Mouse (Mus musculus) gonadal fat pad, adult 2 months (tissue): Measurements from ENCODE around the gene Ino80b. TPM values are rescaled to one million over a fixed set of nuclear protein-coding genes. Genes with fewer than 3 reads are reported as not detected.
"Not testable (repeated sequence)": the region's sequence is repeated elsewhere in the genome, so short reads cannot be mapped to it uniquely, and the experiment has no call there.

Source experiments
- DNase-seq: peaks from one replicate; pipeline ENCODE4 v3.0.0-alpha.2; 2012; ENCODE audit warnings: low read depth
- polyA plus RNA-seq: library from polyadenylated mRNA; depleted of rRNA; stranded (reverse); fragments of >200 nt; gene quantifications from 2 replicates; pipeline ENCODE4 v1.2.3, GENCODE M21; 2012; rRNA removed

Gene Ino80b
- polyA plus RNA-seq, result 17.1 and 30.1 TPM in 2 replicates

DNA sequence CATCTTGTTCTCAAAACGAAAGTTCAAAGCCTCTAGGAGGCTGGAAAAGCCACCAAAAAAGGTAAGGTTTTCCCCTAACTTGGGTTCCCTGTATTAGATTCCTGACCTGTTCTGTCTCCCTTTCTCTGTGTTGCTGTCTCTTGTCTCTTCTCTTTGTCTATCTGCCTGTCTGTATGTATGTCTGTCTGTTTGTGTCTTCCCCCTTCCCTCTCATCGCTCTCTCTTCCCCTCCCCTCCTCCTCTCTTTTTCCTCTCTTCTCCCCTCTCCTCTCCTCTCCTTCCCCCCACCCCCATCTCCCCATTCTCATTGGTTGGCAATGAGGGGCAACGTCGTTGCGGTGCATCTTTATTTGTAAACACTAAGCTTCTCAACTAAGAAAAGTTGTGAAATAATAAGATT is at the start of gene Ino80b:
TSS of gene Ino80b (minus strand) at position 101 of the 400 bp plus-strand sequence.
- DNase-seq, result no peak

DNA sequence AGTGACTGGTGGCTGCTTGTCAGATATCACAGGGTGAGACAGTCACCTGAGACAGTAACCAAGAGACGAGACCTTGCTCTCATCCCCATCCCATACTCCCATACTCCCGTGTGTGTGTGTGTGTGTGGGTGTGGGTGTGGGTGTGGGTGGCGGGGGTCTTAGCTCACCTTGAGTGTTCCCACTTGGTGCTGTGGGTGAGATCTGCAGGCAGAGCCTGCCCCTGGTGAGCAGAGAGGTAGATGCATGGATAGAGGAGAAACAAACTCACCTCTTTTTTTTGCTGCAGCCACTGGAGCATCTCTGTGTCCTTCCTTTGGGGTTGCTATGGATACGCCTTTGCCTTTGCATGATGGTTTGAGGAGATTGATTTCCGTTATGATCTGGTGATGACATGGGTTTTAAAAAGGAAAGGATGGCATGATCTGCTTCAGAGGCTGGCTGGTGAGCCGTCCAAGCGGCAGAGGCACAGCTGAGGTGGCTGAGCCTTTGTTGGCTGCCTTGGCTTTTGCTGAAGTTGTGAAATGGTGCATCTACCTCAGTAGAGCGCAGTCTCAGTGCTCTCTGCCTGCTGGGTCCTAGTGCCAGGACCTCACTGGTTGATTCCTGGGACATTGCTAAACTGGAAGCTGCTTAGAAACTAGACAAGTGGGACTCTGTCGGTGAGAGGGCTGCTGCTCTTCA is 47.1 kb upstream of the Ino80b start:
- DNase-seq, result no peak

DNA sequence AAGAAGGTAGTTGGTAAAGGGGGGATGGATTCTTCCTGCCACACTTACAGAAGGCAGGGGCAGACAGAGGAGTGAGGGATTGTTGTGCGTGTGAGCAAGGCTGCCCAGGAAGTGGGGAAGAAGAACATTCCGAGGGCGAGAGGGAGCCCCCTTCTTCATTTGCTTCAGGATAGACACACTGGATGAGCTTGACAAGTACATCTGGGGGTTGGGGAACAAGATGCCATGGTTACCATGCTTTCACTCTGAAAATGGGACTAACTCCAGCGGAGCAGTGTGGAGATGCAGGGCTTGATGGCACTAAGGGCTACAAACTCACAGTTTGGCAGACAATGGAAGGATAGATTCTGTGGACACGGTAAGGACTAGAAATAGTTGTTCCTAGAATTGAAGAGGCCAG is 45.8 kb upstream of the Ino80b start:
- DNase-seq, result no peak

DNA sequence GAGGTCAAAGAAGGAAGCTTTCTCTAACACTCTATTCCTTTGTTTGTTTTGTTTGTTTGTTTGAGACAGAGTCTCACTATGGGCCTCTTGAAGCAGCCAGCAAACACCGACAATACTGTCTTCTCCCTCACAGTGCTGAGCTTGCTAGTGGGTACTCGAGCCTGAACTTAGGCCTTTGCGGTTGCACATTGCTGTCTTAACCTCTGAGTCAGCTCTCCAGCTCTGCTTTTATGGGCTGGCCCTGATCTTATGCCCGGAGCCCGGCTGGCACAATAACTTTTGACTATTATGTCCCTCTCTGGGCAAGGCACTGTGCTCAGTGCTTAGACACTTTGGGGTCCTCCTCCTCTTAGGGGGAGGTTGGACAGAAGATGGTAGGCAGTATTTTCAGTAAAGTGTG is 44.6 kb upstream of the Ino80b start:
- no peak for DNase-seq

DNA sequence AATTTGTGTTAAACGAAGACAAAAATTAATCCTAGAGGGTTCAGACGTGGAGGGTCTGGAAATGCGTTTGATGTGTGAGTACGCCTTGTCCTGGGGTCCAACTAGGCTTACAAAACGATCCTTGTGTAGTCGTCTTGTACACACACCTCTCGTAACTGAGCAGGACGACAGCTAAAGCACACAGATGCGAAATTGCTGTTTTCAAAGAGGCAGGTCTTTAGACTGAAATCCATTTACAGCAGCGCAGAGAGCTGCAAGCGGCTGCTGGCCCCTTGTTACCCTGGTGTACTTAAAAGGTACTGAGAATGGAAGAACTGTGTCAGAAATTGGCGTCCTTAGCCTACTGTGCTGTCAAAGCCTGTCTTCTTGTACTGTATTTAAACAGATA is 41.0 kb upstream of the Ino80b start:
- no peak for DNase-seq

DNA sequence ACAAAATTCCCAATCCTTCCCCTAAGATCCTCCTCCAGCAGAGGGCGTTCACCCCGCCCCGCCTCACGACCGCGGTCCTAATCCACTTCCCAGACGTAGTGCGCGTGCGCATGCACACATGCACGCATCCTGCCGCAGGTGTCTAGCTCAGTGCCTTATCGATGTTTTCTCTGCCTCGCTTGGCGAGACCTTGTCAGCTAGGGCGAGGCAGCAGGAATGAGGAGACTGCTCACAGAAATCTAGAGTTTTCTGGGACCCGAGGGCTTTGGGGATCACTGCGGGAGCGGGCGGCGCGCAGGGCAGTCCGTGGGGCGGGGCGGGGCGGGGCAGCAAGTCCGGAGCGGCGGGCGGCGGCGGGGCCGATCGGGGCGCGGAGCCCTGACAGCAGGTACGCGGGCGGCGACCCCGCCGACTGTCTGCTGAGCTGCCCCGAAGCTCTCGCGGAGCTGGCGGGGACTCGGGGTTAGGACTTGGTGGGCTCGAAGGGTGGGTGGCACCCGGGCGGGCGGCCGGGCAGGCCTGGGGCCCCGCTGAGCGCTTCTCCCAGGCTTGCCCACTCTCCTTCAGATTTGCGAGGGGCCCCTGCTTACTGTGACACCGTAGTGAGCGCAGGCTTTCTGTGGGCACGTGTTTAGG is 40.5 kb upstream of the Ino80b start, which contains the start of gene Dctn1:
TSS of gene Dctn1 (plus strand) at position 314 of the 636 bp plus-strand sequence.
- peak; percentile 46 for DNase-seq

DNA sequence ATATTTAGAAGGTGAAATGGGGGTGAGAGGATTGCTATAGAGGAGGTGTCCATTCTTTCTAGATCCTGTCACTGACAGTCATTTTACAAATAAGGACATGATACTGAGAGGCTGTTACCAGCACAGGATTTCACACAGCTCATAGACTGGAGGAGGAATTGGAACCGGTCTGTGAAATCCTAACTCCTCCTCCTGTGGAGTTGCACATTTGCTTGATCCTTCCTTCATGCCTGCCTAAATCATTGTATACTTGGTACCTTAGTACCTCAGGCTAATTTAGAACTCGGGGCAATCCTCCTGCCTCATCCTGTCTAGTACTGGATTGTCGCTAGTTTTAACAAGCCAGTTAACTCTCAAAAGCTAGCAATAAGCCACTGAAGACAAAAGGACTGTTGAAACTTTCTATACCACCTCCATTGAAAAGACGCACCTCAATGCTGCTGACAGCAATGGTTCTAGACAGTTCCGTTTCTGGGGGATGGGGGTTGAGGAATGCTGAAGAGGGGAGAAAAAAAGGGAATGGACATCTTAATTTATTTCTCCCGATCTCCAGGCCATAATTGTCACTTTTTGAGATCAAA is 39.9 kb upstream of the Ino80b start:
- DNase-seq, result no peak

DNA sequence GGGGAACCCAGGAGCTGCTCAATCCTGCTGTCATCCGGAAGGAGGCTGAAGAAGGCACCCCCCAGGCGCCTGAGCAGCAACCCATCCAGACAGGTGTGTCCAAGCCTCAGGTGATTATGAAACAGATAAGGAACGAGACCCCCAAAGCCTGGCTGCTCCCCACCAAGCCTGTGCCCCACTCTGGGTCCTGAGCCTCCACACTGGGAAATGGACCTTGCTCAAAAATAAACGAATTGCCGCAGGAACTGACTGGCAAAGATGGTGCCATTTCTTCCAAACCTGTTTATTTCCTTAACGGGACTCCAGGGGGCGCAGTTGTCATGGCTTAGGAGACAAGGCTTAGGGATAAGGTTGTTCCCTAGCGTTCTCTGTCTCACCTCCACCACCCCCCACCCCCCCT is 37.5 kb upstream of the Ino80b start:
- no peak for DNase-seq

DNA sequence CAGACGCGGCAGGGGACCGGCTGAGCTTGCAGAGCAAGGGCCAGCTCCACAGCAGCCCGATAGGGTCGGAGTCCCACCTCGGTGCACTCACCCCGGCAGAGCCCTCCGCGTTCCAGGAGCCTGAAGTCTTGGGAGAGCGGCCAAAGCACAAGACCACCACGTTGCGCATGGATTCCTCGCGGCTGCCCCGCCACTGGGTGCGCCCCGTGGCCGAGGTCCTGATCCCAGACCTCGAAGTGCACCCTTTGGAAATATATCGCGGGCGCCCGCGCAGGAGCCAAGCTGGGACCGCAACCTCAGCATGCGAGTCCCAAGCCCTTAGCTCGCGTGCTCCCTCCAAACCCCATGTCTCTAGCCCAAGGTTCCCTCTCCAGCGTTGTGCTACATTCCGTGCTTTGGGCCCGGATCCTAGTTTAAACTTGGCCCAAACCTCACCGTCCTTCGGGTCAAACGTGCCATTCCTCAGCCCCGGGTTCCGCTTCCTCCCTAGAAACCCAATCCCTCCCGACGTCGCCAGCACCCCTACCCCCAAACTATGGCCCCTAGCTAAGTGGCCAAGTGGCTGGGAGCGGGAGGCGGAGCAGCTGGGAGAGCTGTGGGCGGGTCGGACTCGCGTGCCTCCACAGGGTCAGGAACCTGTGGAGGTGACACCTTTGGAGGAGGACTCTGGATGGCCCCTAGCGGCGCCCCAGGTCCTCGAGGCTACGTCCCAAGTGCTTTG is 36.9 kb upstream of the Ino80b start:
- DNase-seq, result no peak

DNA sequence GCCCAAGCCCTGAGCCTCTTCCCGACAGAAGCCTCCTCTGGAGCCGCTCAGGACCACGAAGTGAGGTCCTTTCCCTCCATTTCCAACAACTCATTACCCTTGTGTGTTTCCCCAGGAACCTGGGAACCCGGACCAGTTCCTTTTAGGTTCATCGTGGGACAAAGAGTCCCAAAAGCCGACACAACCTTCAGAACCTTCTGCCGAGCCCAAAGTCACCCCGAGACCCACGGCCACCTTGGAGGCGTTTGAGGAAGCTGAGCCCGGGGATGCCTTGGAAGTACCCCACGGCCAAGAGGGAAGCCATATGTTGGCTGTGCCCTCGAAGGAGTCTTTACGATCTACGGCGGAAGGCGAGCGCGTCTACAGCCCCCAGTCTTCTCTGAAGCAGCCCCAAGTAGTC is 36.2 kb upstream of the Ino80b start:
- DNase-seq, result no peak

DNA sequence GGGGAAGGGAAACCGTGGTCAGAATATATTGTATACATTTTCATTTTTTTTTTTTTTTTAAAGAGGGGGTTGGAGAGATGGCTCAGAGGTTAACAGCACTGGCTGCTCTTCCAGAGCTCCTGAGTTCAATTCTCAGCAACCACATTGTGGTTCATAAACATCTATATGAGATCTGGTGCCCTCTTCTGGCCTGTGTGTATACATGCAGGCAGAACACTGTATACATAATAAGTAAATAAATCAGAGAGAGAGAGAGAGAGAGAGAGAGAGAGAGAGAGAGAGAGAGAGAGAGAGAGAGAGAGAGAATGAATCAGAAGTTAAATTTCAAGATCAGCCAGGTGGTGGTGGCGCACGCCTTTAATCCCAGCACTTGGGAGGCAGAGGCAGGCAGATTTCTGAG is 34.2 kb upstream of the Ino80b start:
- not testable (repeated sequence) for DNase-seq

DNA sequence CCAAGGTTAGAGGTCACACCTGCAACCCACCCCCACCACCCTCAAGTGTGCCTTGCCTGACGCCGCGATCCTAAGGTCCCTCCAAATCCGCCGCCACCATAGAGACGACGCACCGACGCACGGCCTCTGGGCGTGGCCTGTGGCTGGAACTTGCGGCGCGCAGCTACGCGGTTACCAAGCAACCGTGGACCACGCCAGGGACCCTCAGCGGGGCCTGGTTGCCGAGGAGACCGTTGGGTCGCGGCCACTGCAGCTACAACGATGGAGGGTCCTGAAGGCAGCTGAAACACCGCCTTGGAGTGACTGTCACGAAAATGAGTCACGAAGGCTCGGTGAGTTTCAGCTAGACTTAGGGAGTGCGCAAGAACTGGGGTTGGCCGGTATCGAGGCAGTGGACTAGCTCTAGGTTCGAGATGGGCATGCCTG is 31.0 kb upstream of the Ino80b start, which contains the start of the genes Wdr54 and 1700003E16Rik:
TSS of gene Wdr54 (minus strand) at position 139 of the 426 bp plus-strand sequence.
TSS of gene 1700003E16Rik (plus strand) at position 146 of the 426 bp plus-strand sequence.
- no peak for DNase-seq

DNA sequence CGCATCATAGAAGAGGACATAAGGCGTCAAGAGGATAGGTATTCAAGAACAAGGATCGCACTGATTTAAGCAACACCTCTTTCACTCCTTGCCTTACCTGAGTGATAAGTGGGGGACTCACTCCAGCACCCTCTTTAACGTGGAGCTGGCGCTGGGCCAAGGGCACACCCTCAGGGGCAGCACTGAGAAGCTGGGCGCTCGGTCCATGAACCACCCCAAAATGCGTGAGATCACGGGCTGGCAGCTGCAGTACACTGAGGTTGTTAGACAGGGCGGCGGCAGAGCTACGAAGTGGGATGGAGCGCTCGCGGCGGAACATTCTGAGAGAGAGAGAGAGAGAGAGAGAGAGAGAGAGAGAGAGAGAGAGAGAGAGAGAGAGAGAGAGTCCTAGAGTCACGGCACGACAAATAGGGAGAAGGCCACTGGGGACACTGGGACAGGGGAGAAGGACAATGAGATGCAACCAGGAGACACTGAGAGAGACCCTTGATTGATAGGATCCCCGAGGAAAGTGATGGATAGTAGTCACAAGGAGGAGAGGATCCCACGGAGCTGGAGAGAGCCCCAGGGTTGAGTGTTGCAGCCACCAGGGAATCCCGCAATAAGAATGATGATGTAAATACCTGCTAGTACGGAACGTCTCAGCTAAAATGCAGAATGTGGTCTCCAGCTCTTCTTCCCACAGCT is 30.5 kb upstream of the Ino80b start:
- no peak for DNase-seq

DNA sequence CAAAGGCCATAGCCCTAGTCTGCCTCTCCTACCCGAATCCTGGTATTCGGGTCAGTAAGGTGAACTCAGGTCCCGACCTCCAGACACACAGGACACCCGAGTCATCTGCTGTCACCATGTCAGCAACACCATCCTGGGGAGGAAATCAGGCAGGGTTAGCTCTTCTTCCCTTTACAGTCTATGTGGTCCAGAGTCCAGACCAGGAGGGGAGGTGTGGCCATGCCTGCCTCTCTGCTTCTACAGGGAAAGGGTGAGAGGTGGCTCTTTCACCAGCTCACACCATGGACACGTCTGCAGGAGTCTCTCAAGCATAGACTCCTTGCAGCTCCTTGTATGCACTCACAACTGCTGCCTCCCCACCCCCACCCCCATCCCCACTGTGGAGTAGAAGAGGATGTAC is 28.3 kb upstream of the Ino80b start:
- DNase-seq, result no peak

DNA sequence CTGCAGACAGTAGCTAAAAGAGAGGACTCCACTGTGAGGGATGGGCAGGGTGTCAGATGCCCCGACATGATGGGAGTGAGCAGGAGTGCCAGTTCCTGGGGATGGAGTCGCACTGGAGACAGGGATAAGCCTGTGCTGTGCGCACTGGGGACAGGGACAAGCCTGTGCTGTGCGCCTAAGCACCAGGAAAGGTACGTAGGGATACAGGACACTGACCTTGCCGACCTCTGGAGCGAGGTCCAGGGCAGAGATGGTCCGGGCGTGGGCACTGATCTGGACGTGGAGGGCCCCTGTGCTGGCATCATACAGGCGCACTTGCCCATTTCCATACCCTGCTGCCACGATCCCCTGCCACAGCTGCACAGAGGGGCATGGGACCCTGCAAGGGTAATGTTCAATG is 27.8 kb upstream of the Ino80b start:
- no peak for DNase-seq

DNA sequence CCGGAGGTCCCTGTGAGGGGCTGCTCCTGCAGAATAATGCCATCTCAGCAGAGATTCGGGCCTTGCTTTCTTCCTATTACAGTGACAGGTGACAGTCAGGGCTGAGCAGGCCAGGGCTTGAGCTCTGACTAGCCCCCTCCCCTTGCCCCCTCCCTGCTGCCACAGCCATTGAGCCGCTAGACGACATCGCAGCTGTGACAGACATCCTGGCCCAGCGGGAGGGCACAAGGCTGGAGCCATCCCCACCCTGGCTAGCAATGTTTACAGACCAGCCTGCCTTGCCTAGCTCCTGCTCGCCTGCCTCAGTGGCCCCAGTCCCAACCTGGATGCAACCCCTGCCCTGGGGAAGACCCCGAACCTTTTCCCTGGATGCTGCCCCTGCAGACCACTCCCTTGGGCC is 26.5 kb upstream of the Ino80b start:
- DNase-seq, result no peak

DNA sequence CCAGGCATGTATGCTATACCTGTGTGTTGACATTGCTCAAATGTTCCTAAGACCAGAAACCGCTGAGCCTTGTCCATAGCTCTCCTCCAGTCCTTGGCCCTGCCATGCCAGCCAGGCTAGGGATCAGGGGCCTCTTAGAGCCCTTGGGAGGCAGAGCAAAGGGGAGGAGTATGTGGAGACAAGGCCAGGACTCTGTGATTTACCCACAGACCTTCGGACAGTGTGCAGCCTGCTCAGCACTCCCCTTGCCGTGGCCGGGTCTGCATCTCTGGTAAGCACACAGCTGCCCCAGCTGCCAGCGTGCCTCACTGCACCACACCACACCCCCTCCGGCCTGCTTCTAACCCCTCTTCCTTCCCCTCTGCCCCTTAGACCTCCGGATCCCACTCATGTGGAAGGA is 22.0 kb upstream of the Ino80b start:
- DNase-seq, result no peak

DNA sequence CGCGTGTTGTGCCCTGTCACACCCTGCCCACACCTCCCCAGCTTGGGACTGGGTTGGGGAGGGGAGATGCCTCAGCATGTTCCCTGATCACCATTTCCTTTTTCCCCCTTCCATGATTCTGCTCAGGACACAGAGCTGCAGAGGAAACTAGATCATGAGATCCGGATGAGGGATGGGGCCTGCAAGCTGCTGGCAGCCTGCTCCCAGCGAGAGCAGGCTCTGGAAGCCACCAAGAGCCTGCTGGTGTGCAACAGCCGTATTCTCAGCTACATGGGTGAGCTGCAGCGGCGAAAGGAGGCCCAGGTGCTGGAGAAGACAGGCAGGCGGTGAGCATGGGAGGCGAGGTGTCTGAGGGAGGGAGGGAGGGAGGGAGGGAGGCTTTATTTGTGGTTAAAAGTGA is 20.6 kb upstream of the Ino80b start:
- no peak for DNase-seq

DNA sequence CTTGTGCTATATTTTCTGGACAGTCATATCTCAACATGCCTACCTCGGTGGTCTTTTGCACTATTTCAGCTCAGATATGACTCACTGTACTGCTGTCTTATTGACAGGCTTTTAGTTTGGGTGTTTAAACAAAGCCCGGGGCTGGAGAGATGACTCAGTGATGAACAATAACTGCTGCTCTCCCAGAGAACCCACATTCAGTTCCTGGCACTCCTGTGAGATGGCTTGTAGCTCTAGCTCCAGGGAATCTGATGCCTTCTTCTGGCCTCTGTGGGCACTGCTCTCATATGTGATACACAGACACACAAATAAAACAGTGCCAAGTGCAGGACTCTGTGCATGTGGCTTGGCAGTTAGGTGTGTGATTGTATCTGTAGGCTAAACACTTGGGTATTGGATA is 20.0 kb upstream of the Ino80b start:
- no peak for DNase-seq

DNA sequence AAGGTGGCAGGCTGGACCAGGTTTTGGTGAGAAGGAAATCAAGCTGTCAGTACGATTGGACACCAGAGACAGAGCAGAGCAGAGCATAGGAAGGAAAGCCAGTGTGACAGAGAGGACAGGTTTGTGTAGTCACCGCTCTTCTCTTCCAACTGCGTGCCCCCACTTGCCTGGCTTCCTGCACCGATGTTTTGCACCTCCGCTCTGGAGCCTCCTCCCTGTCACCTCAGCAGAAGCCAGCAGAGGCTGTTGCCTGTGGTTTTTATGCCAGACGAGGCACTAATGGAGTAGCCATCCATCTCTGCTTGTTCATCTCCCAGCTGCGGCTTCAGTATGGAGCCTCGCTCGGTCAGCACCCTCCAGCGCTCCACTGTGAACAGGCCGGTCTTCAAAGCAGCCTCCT is 17.7 kb upstream of the Ino80b start:
- DNase-seq, result no peak

DNA sequence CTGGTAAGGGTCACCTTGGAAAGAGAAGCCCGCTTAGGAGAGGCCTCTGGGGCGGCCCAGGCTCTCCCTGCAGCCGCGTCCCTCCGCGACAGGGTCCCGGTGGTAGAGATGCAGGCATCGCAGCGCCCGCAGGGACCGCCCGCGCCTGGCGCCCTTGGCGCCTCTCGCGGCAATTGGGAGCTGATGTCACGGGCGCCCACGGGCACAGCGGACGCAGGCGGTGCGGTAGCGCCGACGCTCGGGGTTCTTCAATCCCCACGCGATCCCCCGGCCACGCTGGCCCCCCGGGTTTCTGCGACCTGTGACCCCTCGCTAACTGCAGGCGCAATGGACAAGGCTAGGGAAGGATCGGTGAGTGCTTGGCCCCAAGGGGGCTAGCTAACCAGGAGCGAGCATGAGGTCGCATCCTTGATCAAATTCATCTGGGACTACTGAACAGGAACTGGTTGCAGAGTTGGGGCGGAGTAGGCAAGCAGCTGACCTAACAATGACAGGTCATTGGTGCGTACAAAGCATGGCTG is 17.0 kb upstream of the Ino80b start:
- no peak for DNase-seq

DNA sequence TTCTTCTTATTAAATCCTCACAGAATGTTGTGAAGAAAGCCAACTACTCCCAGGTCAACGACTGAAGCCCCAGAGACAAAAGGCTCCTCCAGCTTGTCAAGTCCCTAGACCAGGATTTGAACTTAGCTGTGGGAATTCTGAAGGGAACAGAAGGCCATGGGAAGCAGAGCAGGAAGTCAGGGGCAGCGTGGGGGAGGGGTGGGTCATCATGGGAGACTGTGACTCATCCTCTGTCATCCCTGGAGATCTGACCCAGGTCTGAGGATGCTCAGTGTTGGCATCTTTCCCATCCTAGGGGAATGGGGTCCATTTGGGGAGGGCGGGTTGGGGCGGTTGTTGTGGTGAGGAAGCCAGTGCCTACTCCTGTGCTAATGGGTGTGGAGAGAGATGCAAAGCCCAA is 16.4 kb upstream of the Ino80b start:
- no peak for DNase-seq
